Mouse (Mus musculus) forebrain, embryonic 16.5 days (tissue): ENCODE measurements around the gene Igf2bp3. TPM values are rescaled to one million over a fixed set of nuclear protein-coding genes. Genes with fewer than 3 reads are reported as not detected.
A peak's percentile ranks its signal among the peaks of the same experiment; 100 is the strongest.

Experiments
- ATAC-seq: fragments of 200-750 bp; cut with Nextera tagmentation; 2 replicates; pipeline ENCODE4 v1.8.0; 2017; ENCODE audit warnings: mild to moderate bottlenecking, moderate library complexity
- H3K27ac ChIP-seq: fragments of 300-500 bp; sonication (generic); 2 replicates; pipeline ENCODE4 v1.5.1; 2014; ENCODE audit warnings: low read length, control low read depth
- H3K27me3 ChIP-seq: fragments of 300-500 bp; sonication (generic); replicated peaks from 2 replicates; pipeline ENCODE4 v1.6.1; 2014; ENCODE audit warnings: low read length; ENCODE audit not compliant: control insufficient read depth, insufficient read depth
- H3K36me3 ChIP-seq: fragments of 300-500 bp; sonication (generic); 2 replicates; pipeline ENCODE4 v1.6.1; 2014; ENCODE audit not compliant: control insufficient read depth, insufficient read depth
- H3K4me1 ChIP-seq: fragments of 300-500 bp; sonication (generic); replicated peaks from 2 replicates; pipeline ENCODE4 v1.6.1; 2014; ENCODE audit warnings: low read length; ENCODE audit not compliant: control insufficient read depth, insufficient read depth
- H3K4me2 ChIP-seq: fragments of 300-500 bp; sonication (generic); 2 replicates; pipeline ENCODE4 v1.6.1; 2014; ENCODE audit warnings: mild to moderate bottlenecking, low read length, control low read depth
- H3K4me3 ChIP-seq: fragments of 300-500 bp; sonication (generic); replicated peaks from 2 replicates; pipeline ENCODE4 v1.5.1; 2014; ENCODE audit warnings: mild to moderate bottlenecking, low read length, control low read depth
- H3K9ac ChIP-seq: fragments of 300-500 bp; sonication (generic); replicated peaks from 2 replicates; pipeline ENCODE4 v1.6.1; 2014; ENCODE audit warnings: low read depth, low read length, control low read depth
- H3K9me3 ChIP-seq: fragments of 300-500 bp; sonication (generic); 2 replicates; pipeline ENCODE4 v1.6.1; 2016; ENCODE audit warnings: low read length; ENCODE audit not compliant: control insufficient read depth
- WGBS: fragments of 180-500 bp; shearing (Covaris S2); extraction: QIAGEN DNeasy Blood & Tissue Kit; methylation state at CpG from one replicate; pipeline ENCODE4 v1.1.7; 2014; 5-methylcytosine and 5-hydroxymethylcytosine counted together
- polyA plus RNA-seq: library from polyadenylated mRNA; unstranded; fragments of >200 nt; fragmentation: Nextera tagmentation; extraction: Ambion mirVana; gene quantifications from 2 replicates; pipeline ENCODE4 v1.2.1, GENCODE M21; 2015

Gene Igf2bp3
- polyA plus RNA-seq, 1 experiment from 2014 or later, result 34.1 TPM

- H3K4me1 ChIP-seq, result peaks cover 14% of the 10 kb centered on the region
- ATAC-seq, result no peak
- no peaks in the 10 kb centered on the region for H3K36me3 ChIP-seq
Measured at GRCm38 (mm10) chr6:49077894-49078293, 136.9 kb downstream of the Igf2bp3 start.

GRCm38 (mm10) chr6:49074117-49074490 lies 140.7 kb downstream of the Igf2bp3 start:
- no peaks in the 10 kb centered on the region for H3K27me3 ChIP-seq
- H3K9me3 ChIP-seq, result no peaks in the 10 kb centered on the region
- peak overlapping the region; percentile 95 for H3K4me2 ChIP-seq
- H3K4me1 ChIP-seq, result peaks cover 14% of the 10 kb centered on the region
- peak overlapping the region; percentile 95 for H3K9ac ChIP-seq
- H3K4me3 ChIP-seq, result peak overlapping the region; percentile 96
- ATAC-seq, result peak; percentile 41
- 0 out of 2 replicates have a peak overlapping the region, but pooled peaks have one; percentile 58 for H3K27ac ChIP-seq
- under 1% methylated on average over 19 of the region's 19 CpGs for WGBS
- H3K36me3 ChIP-seq, result no peaks in the 10 kb centered on the region

More at GRCm38 (mm10) chr6:49077894-49078293, 136.9 kb downstream of the Igf2bp3 start:
- 81% methylated on average over 2 of the region's 2 CpGs for WGBS
- H3K9ac ChIP-seq, result no peak overlapping the region
- H3K27ac ChIP-seq, result no peak overlapping the region
- no peak overlapping the region for H3K4me2 ChIP-seq
- no peaks in the 10 kb centered on the region for H3K9me3 ChIP-seq
- H3K4me3 ChIP-seq, result no peak overlapping the region
- H3K27me3 ChIP-seq, result no peaks in the 10 kb centered on the region

- Histone ChIP-seq H3K4me1 (peaks cover 14% of the 10 kb centered on the region), H3K4me3 (peak within 1 kb of the TSS; percentile 96), H3K27ac (peak within 1 kb of the TSS; percentile 80), H3K4me2 (peak within 1 kb of the TSS; percentile 95), H3K27me3 (no peaks in the 10 kb centered on the region), H3K36me3 (no peaks in the 10 kb centered on the region), H3K9ac (peak within 1 kb of the TSS; percentile 95), H3K9me3 (no peaks in the 10 kb centered on the region)
- under 1% methylated on average over 49 of the region's 49 CpGs for WGBS
- ATAC-seq, result peak; percentile 99
Measured at GRCm38 (mm10) chr6:49073304-49074116, 141.2 kb downstream of the Igf2bp3 start, which contains the start of gene Malsu1. Gene Malsu1 (plus strand): TSS chr6:49073795.

- H3K9me3 ChIP-seq, result no peaks in the 10 kb centered on the region
- no peak overlapping the region for H3K9ac ChIP-seq
- ATAC-seq, result no peak
- H3K4me1 ChIP-seq, result no peaks in the 10 kb centered on the region
- 36% methylated on average over 4 of the region's 4 CpGs for WGBS
- H3K27me3 ChIP-seq, result no peaks in the 10 kb centered on the region
- H3K27ac ChIP-seq, result no peak overlapping the region
- no peak overlapping the region for H3K4me3 ChIP-seq
- H3K4me2 ChIP-seq, result no peak overlapping the region
- H3K36me3 ChIP-seq, result no peaks in the 10 kb centered on the region
Measured at GRCm38 (mm10) chr6:49068361-49068760, 146.4 kb downstream of the Igf2bp3 start.

GRCm38 (mm10) chr6:49057053-49058021 lies 157.4 kb downstream of the Igf2bp3 start:
- Histone ChIP-seq H3K36me3 (no peaks in the 10 kb centered on the region), H3K9ac (no peak overlapping the region), H3K9me3 (no peaks in the 10 kb centered on the region), H3K4me2 (no peak overlapping the region), H3K27ac (no peak overlapping the region), H3K4me1 (no peaks in the 10 kb centered on the region; the same call in none of the 2 replicates), H3K27me3 (no peaks in the 10 kb centered on the region), H3K4me3 (no peak overlapping the region)
- peak; percentile 55 for ATAC-seq
- WGBS, result 41% methylated on average over 8 of the region's 8 CpGs

DNA sequence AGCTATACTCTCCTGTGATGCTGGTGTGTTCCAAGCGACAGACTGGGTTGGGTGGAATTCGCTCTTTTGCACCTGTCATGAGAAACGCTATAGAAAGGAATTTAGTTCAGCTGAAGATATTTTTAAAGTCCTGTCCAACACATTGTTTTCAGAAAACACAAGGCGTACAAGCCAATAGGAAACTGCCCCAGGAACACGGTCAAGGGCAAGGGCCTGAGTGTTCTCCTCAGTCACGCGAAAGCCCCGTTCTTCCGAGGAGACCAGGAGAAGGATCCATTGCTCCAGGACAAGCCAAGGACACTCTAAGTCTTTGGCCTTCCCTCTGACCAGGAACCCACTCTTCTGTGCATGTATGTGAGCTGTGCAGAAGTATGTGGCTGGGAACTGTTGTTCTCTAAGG lies 158.7 kb downstream of the Igf2bp3 start:
- ATAC-seq, result no peak
- H3K4me2 ChIP-seq, result no peak overlapping the region
- no peak overlapping the region for H3K4me3 ChIP-seq
- H3K27me3 ChIP-seq, result no peaks in the 10 kb centered on the region
- H3K36me3 ChIP-seq, result no peaks in the 10 kb centered on the region
- no peaks in the 10 kb centered on the region; the same call in none of the 2 replicates for H3K4me1 ChIP-seq
- H3K27ac ChIP-seq, result no peak overlapping the region
- no peaks in the 10 kb centered on the region for H3K9me3 ChIP-seq
- H3K9ac ChIP-seq, result no peak overlapping the region
- WGBS, result 64% methylated on average over 9 of the region's 9 CpGs

DNA sequence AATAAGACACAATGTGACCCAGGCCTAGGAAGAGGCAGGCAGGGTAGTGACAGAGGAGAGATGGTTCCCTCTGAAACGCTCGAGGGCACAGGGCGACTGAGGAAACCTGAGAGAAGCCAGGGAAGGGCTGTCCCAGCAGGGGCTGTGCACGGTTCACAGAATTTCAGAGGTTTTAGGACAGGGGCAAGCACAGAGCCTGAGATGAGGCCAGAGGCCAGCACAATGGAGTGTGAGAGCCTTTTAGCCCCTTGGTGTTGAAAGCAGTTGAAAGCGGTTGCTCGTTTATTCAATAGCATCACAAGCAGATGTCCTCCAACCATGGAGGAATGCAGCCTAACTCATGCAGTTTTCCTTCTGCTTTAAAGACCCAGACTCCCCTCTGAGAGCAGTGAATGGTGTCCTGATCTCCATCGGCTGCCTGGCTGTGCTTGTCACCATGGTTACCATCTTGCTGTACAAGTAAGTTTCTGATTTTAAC lies 159.5 kb downstream of the Igf2bp3 start:
- H3K4me1 ChIP-seq, result no peaks in the 10 kb centered on the region; the same call in none of the 2 replicates
- 0 out of 2 replicates have a peak overlapping the region, but pooled peaks have one; percentile 5 for H3K27ac ChIP-seq
- WGBS, result 7% methylated on average over 7 of the region's 7 CpGs
- H3K27me3 ChIP-seq, result no peaks in the 10 kb centered on the region
- no peak overlapping the region for H3K4me2 ChIP-seq
- no peaks in the 10 kb centered on the region for H3K9me3 ChIP-seq
- no peak overlapping the region for H3K9ac ChIP-seq
- no peaks in the 10 kb centered on the region for H3K36me3 ChIP-seq
- no peak overlapping the region for H3K4me3 ChIP-seq
- peak; percentile 84 for ATAC-seq

GRCm38 (mm10) chr6:49052191-49052590 lies 162.6 kb downstream of the Igf2bp3 start:
- 77% methylated on average over 5 of the region's 5 CpGs for WGBS
- Histone ChIP-seq H3K9ac (no peak overlapping the region), H3K4me2 (no peak overlapping the region), H3K27ac (no peak overlapping the region), H3K36me3 (no peaks in the 10 kb centered on the region), H3K4me3 (no peak overlapping the region), H3K27me3 (no peaks in the 10 kb centered on the region), H3K4me1 (no peaks in the 10 kb centered on the region; the same call in none of the 2 replicates), H3K9me3 (no peaks in the 10 kb centered on the region)
- ATAC-seq, result no peak
